Mouse (Mus musculus) skeletal muscle tissue, adult 2 months (tissue): ENCODE results near the gene Prickle2.
A peak's percentile ranks its signal among the peaks of the same experiment; 100 is the strongest.

Experiments used
- DNase-seq: peaks from one replicate; pipeline ENCODE4 v3.0.0-alpha.2; 2012; ENCODE audit warnings: low read depth, low spot score

Prickle2 gene

DNA sequence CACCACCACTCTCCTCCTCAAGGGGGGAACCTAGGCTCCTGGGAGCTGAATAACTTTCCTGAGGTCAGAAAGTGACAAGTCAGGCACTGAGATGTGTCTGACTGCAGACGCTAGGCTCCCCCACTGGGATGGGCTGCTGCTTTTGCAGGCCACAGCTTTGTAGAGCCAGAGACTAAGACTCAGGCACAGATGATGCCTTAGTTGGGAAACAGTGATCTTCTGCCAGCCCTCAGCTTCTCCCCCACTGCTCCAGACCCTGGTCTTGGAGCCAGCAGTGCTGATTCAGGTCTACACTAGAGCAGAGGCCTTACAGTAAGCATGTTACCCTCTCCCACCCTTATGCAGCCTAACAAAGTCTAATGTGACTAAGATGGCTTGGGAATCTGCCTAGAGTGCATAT is 254.5 kb downstream of the Prickle2 start:
- DNase-seq = no peak

DNA sequence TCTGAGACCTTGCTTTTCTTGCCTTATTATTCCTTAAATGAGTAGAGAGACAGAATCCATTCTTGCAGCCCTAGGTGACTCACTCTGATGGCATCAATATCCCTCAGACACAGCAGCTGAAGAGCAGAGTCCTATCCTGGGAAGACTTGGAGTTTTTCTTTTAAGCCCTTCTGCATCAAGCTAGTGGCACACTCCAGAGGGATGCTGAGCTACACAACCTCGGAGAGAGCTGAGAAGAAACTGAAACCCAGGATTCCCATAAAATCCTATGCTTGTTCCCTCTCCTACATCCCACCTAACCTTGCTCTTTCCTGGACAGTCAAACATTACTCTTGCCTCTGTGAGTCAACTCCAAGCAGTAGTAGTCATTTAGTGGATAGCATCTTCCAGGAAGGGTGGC is 256.0 kb downstream of the Prickle2 start:
- DNase-seq = no peak

DNA sequence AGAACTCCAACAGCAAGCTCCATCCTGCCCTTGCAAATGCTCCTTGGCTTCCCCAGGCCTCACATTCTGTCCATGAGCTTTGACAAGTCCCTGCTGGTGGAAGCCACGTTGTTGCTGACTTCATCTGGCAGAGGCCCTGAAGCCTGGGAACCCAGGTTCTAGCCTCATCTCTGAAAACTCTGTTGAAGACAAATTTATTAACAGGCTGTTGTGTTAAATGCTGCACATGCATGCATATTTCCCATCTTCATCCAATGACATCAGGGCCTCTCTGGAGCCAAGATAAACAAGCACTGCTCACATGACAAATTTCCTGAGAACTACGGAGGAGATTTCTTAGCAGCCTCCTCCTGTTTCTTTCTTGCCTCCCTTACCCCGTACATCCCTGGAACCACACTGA is 259.3 kb downstream of the Prickle2 start:
- DNase-seq = no peak

DNA sequence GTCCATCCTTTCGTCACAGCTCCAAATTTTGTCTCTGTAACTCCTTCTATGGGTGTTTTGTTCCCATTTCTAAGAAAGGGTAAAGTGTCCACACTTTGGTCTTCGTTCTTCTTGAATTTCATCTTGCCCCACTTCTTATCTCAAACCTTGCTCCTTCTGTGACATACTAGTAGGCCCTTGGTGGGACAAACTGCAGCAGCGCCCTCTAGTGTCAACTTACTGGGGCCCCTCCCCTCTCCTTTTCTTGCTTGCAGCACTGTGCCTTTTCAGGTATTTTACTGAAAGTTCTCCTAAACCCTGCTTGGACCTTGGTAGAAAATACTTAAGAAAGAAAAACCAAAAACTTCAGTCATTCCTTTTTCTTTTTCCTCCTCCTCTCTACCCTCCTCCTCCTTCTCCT is 264.8 kb downstream of the Prickle2 start:
- DNase-seq = no peak

DNA sequence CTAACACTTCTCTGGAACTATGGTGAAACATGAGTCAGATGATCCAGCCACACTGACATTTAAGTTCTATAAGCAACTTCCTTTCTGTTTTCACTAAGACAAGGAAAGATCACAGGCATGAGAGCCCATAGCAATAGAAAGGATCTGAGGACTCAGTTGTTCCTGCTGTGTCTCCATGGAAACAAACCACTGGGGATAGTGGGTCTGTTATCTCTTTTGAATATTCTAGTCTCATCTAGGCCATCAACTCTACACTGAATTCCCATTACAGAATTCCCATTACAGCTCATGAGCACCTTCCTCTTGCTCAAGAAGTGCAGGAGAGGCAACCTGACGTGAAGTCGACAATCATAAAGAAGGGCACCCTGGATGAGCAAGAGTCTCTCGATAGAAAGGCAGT is 265.7 kb downstream of the Prickle2 start:
- DNase-seq = no peak

DNA sequence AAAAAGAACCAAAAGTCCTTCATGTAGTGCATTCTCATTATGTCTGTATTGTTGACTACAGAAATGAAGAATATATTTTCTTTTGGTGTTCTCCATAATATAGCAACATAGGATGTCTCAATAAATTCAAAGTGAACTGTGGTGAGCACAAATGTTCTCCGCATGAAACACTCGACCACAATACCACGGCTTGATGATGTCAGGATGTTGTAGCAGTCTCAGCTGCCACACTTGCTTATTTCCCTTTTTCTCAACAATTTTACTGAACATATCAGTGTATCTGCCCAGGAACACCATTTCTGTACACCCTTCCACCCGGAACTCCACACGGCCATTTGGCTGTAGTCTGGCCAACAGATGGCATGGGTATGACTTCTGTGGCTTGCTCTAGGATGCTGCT is 273.8 kb downstream of the Prickle2 start:
- no peak for DNase-seq

DNA sequence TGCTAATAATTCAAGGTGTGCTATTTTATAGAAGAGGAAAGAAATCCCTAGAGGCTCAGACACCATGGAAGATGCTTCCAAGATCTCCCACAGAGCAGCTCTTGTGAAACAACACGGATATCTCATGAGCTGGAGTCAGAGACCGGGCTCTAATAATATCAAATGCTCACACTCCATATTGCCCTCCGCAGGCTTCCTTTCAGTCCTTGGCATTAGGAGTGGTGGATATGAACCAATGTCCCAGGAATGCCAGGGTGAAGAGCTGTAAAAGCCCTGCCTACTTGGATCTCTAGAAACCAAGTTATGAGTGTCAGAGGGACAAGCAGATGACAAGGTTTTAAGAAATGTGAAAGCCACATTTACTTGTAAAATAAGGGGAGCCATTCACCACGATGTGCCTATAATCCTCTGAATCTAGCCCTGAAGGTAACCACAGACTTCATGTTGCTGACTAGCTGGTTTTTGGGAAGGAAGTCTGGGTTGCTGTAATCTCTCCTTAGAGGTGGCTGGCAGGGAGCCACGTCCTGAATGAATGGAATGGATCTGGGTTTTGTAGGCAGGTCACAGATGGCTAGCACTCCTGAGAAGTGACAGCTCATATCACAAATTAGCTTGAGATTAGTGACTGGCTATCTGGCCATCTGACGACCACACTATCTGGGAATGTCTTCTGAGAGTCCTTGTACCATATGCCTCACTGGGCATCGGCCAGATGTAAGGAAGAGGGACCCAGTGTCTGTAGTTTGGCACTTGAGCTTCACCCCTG is 278.4 kb downstream of the Prickle2 start:
- DNase-seq = no peak

DNA sequence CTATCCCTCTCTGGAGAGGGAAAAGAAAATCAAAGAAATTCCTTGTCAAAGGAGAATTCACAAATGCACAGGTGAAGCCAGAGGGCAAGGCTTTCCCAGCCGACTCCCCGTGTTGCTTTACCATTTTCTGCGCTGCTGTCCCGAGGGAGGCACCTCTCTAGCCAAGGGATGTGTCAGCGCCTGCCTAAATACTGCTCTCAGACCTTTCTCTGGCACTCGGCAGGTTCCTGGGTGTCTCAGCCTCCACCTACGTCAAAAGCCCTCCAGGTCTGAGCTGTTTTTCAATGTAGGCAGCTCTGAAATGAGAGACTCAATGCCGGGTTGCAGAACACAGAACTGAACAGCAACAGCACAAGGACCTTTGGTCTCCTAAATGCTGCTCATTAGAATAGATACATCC is 280.1 kb downstream of the Prickle2 start:
- no peak for DNase-seq

DNA sequence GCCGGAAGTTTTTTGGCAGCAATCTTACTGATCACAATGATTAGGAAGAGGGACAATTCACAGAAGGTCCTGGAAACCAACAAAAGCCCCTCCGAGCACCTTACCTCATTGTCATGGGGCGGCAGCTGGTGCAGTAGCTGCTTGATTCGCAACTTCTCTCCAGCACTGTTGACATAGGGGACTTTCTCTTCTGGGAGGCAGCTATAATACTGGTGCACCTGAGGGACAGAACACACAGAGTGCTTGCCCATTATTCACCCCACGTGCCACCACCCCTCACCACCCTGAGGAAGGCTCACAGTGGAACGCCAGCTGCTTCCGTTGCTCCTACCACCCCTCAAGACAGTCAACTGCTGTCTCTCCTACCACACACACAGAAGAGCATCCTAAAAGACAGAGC is 280.5 kb downstream of the Prickle2 start:
- DNase-seq = no peak

DNA sequence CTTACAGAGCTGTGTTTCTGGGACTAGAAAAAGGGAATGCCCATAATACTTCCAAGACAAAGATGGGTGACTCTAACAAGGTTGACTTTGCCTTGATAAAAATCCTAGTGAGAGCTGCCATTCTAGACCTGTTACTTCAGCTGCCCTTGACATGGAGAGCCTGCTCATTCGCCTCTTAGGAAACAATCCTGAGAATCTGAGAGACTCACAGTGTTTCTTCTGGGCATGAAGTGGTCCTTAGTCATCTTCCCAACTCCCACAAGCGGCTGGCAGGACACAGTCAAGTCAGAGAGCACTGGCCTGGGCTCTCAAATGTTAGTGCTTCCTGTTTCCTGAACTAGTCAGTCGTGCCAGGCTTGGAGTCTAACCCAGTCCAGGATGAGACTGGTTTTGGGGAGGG is 281.0 kb downstream of the Prickle2 start:
- DNase-seq = no peak

DNA sequence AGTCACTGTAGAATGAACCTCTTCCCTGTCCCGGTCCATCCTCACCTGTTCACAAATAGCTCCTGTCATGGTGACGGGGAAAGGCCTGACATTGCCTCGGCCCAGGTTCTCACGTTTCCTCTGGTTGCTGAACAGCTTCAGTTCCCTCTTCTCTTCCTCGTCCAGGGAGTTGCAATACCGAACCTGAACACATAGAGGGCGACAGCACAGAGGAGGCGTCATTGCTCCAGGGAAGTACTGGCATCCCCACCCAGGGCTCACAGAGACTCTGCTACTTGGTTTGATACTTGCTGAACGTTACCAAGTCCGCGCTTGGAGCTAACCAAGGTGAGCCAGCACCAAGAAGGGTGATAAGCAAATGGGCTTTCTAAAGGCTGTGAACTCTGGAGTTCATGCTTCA is 283.7 kb downstream of the Prickle2 start:
- no peak for DNase-seq

DNA sequence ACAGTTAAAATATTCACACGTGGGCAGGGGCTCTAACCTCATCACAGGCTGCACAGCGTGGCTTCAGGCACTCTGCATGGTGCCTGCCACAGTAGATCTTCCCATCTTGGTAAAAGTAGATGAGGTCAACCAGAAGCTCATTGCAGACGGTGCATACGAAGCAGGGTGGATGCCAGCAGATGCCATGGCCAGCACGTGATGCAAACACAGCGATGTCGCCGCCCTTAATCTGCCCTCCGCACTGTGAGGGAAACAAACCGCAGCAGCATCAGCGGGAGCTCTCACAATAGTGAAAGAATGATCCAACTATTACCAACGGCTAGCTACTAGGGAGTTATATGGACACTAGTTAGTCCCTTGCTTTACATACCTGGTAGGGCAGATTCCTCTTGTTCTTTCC is 285.8 kb downstream of the Prickle2 start:
- DNase-seq = no peak

DNA sequence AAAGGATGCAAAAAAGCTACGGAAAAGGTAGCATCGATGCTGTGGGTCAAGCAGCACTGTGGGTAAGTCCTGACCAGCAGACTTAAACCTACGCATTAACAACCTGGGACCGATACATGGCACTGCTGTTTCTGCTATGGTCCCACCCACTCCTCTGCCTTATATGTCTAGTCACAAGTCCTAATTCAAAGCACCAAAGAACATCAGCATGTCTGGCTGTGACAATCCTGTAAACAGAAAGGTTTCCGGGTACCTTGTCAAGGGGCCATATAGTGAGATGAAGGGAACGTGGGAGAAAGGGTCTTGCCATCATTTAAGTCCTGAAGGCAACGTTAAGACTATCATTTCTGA is 290.6 kb downstream of the Prickle2 start:
- no peak for DNase-seq

DNA sequence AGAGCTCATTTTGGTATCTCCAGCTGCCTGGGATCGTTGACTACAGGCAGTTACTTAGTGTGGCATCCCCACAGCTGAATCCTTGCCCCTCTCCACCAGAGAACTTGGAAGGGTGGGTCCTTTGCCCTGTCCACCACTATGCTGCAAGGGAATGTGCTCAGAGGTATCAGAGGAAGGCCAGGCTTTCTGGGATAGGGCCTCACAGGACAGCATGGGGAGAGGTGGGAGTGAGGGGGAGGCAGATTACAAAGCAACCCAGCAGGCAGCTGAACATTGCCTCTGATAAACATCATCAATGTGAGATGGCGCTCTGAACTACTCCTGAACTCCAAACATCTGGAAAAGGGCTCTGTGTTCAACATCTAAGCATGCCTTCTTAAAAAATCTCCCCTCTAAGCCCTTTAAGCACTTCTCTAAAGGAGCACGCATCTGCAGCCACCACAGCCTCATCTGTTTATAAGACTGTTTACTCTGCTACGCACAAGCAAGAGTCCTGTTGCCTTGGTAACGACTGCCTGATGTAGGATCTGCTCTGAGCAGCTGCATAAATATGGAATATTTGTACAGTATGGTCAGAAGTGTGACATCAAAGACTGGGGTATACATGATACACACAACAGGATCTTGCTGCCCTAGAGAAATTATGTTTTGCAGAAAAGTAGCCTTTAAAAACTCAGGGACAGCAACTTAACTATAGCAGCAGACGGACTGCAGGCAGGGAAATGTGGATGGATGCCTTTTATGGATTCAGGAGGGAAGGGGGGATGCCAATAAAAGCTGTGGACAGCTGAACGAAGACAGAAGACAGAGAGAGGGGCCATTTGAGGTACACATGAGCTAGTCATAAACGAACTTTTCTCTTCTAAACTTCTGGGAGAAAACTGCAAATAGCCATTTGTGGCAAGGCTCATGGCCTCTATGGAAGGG is 291.2 kb downstream of the Prickle2 start:
- DNase-seq = peak; percentile 4

DNA sequence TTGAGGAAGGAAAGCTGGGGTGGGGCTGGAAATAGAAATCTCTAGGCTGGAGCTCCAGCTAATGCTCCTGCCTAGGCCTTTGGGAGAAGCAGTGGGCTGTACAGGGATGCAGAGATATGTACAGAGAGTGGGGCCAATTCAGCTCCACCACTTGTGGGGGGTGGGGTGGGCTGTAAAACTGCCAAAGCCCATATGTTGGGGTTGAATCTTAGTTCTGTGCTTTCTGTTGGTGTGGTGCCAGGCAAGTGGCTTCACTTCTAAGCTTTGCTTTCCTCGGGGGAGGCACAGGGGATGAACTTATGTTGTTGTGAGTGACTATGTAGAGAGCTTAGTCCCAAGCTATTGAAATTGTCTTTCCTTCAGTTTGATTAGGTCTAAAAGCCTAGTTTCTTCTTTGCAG is 292.0 kb downstream of the Prickle2 start:
- DNase-seq = no peak

DNA sequence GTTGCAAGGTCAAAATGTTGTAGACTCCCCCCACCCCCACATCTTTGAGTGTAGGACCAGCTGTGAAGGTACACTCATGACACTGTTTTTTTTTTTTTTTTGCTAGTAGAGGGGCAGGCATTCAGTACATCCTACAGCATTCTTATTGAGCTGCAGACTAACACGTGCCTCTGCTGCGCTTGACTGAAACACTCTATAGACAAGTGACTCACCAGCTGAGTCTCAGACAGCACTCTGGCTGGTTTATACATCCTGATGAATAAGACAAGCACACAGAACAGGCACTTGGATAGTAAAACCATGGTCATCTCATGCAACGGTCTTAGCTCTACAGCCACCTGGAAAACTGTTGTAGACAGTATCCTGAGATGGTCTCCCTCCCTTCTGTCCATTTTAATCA is 296.2 kb downstream of the Prickle2 start:
- DNase-seq = no peak

DNA sequence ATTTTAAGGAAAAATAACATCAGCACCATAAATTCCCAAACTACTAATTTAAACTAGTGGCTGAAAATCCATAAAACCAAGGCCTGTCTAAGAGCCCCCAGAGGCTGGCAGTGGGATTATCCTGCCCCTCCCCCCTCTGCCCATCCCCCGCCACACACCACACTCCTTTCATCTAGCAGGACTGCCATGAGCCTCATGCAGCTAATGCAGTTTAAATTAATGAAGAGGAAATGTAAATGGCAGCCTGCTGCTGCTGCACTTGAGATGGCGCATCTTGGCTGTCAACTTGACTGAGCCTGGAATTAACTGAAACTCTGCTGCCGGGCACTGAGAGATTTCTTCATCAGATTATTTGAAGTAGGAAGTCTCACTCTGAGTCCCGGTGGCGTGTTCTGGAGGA is 298.7 kb downstream of the Prickle2 start:
- no peak for DNase-seq

DNA sequence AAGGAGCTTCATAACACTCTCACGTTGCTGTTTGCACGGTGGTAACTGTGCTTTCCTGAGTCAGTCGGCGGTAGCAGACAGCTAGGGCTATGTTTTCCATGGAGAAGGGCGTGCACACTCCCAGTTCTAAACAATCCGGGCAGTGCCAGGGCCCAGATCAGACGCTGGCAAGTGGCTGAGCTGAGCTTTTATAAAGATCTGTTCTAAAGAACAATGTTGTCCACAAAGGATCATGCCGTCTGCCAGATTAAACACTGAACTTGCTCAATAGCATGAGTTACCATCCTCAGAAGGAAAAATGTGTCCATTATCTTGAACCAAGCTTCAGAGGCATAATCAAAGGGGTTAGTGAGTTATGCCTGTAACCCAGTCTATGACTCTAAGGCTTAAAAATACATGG is 300.4 kb downstream of the Prickle2 start:
- DNase-seq = no peak

DNA sequence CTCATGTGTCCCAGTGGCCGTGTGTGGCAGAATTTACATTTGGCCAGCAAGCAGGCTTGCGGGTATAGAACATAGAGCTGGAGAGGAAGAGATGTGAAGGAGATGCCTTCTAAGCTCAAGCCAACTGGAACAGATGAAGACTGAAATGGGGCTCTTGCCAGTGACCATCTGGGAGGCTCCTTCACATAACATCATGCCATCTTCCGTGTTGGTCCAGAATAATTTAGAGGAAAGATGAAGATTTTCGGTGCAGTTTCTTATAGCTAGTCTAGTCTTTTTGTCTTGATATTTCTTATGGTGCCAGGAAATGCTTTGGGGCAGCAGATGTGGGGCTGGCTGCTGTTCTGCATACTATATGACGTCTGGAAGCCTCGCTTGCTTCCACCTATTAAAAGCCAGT is 308.1 kb downstream of the Prickle2 start:
- no peak for DNase-seq

DNA sequence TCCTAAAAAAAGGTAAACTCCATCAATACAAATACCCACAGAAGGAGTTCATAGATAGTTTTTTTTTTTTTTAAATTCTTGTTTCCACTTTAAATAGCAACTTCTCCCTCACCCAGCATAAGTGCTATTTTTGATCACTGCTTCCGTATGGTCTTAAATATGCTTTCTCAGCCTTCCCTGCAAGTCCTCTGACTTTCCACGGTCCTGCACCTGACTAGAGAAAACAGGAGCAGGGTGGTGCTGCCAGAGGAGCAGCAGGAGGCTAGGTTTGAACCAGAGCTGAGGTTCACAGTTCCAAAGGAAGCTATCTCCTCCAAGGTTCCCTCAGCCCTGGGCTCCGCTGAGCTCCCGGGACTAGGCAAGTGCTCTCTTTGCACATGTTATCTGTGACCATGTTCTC is 310.4 kb downstream of the Prickle2 start:
- DNase-seq = no peak

DNA sequence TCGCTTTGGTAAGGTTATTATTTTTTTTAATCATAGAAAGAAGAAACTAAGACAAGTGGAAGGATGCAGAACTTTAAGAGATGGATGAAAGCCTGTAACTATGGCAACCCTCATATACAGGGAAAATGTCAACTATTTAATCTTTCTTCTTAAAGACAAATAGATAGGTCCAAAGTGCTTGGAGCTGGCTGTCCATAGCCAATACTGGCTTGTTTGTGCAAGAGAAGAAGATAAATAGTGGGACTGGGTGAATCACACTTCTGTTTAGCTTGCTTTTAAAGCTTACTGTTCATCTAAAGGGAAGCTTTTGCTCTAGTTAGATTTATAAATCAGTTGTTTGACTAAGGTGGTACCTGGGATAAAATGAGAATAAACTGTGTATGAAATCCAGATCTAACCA is 310.8 kb downstream of the Prickle2 start:
- no peak for DNase-seq

DNA sequence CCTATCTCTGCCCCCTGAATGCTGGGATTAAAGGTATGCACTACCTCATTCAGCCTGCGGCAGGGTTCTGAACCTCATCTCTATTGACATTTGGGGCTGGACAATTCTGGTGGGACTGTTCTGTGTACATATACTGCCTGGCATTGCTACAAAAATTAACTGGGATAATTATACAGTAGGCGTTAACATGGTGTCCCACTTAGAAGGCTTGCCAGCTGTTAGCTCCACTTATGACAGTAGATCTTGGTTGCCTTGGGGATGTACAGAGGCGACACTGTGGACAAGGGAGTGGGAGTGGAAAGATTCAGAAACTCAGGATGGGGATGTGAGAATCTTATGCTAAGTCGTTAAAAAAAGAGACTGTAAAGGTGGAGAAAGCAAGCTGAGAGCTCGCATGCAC is 311.3 kb downstream of the Prickle2 start:
- DNase-seq = no peak

DNA sequence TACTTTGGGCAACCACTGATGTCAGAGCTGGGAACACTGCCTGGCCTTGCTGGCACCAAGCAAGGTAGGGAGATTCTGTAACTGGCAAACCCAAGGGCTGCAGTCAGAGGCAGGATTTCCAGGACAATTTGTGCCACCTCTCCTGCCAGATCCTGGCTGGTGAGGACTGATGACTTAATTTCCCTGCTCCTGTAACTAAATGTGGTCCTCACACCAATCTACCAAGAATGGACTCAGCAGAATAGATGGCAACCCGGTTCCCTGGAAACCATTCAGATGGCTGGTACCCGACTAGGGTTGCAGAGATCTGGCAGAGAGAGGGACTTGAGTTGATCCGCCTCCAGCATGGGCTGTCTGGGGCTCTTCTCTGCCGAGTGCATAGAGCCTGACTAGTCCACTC is 315.6 kb downstream of the Prickle2 start:
- DNase-seq = peak; percentile 84
